Mouse (Mus musculus) embryonic facial prominence, embryonic 14.5 days (tissue): Measurements from ENCODE around the gene Kirrel. TPM values are rescaled to one million over a fixed set of nuclear protein-coding genes. Genes with fewer than 3 reads are reported as not detected.

Experiments
- ATAC-seq: fragments of 200-750 bp; cut with Nextera tagmentation; 2 replicates; pipeline ENCODE4 v1.8.0; 2017; ENCODE audit warnings: low read depth, moderate number of reproducible peaks, moderate TSS enrichment
- DNase-seq: peaks from one replicate; pipeline ENCODE4 v3.0.0-alpha.2; 2015; ENCODE audit warnings: low spot score
- H3K27ac ChIP-seq: fragments of 300-500 bp; sonication (generic); replicated peaks from 2 replicates; pipeline ENCODE4 v1.5.1; 2014; ENCODE audit warnings: low read depth, mild to moderate bottlenecking, low read length, moderate library complexity
- H3K27me3 ChIP-seq: fragments of 300-500 bp; sonication (generic); replicated peaks from 2 replicates; pipeline ENCODE4 v1.6.1; 2014; ENCODE audit warnings: low read length; ENCODE audit not compliant: control insufficient read depth, insufficient read depth
- H3K36me3 ChIP-seq: fragments of 300-500 bp; sonication (generic); 2 replicates; pipeline ENCODE4 v1.6.1; 2014; ENCODE audit warnings: low read length, mixed read lengths; ENCODE audit not compliant: control insufficient read depth, insufficient read depth
- H3K4me1 ChIP-seq: fragments of 300-500 bp; sonication (generic); 2 replicates; pipeline ENCODE4 v1.6.1; 2014; ENCODE audit warnings: antibody characterized with exemption, low read length; ENCODE audit not compliant: control insufficient read depth, insufficient read depth
- H3K4me2 ChIP-seq: fragments of 300-500 bp; sonication (generic); 2 replicates; pipeline ENCODE4 v1.6.1; 2014; ENCODE audit warnings: low read depth, mild to moderate bottlenecking, low read length, moderate library complexity, mixed read lengths
- H3K4me3 ChIP-seq: fragments of 300-500 bp; sonication (generic); 2 replicates; pipeline ENCODE4 v1.5.1; 2014; ENCODE audit warnings: low read depth, mild to moderate bottlenecking, low read length
- H3K9ac ChIP-seq: fragments of 300-500 bp; sonication (generic); 2 replicates; pipeline ENCODE4 v1.6.1; 2014; ENCODE audit warnings: low read depth, mild to moderate bottlenecking, low read length, moderate library complexity, mixed read lengths
- H3K9me3 ChIP-seq: fragments of 300-500 bp; sonication (generic); 2 replicates; pipeline ENCODE4 v1.6.1; 2016; ENCODE audit warnings: low read length; ENCODE audit not compliant: control insufficient read depth
- WGBS: fragments of 180-500 bp; shearing (Covaris S2); extraction: QIAGEN DNeasy Blood & Tissue Kit; methylation state at CpG from one replicate; pipeline ENCODE4 v1.1.7; 2014; 5-methylcytosine and 5-hydroxymethylcytosine counted together
- polyA plus RNA-seq: library from polyadenylated mRNA; unstranded; fragments of >200 nt; fragmentation: Nextera tagmentation; extraction: Ambion mirVana; gene quantifications from 2 replicates; pipeline ENCODE4 v1.2.1, GENCODE M21; 2014

Gene Kirrel
- polyA plus RNA-seq, 1 experiment from 2014 or later: 12.8 TPM

DNA sequence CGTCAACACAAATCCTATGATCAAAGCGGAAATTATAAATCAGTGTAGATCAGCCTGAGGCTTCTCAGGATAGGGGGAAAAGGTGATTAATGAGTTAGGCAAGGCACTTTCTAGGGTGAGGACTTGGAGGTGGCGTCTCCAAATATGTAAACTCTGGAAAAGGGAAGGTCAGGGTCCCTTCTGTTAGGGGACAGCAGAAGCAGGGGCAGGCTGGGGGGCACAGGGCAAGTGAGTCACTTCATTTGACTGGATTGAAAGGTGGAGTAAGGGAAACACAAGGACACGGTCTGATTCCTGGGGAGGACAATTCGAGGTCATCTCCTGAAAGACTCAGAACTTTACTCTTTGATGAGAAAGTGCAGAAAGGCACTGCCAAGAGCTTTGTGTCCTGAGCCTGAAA, 97.6 kb downstream of the Kirrel start:
- 80% methylated on average over 5 of the region's 5 CpGs for WGBS
- H3K9ac ChIP-seq: no peak overlapping the region
- DNase-seq: no peak
- no peak overlapping the region for H3K4me2 ChIP-seq
- H3K36me3 ChIP-seq: peaks cover 29% of the 10 kb centered on the region
- H3K27ac ChIP-seq: no peak overlapping the region
- H3K9me3 ChIP-seq: no peaks in the 10 kb centered on the region
- H3K4me3 ChIP-seq: no peak overlapping the region
- no peak for ATAC-seq
- no peaks in the 10 kb centered on the region for H3K27me3 ChIP-seq
- H3K4me1 ChIP-seq: peaks cover 15% of the 10 kb centered on the region; the same call in 1 of the 2 replicates

DNA sequence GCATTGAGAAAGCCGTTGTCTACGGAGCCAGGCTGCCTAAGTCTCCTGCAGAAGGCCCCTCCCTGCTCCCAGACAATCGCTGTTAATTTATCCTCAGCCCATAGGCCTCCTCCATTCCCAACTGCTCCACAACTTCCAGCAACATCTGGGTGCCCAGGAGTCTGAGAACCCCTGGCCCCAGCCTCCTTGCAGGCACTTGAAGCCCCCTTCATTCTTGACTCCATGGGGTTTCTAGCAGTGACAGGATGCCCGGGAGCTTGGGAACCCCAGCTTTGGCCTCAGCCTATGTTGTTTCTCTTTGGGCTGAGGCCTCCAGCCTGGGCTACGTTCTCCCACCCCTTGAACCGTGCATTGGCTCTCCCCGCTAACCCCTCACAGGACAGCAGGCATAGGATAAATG, 98.4 kb downstream of the Kirrel start:
- ATAC-seq (no peak), DNase-seq (no peak)
- H3K4me2 ChIP-seq: no peak overlapping the region
- no peaks in the 10 kb centered on the region for H3K9me3 ChIP-seq
- no peak overlapping the region for H3K27ac ChIP-seq
- no peak overlapping the region for H3K9ac ChIP-seq
- H3K4me3 ChIP-seq: no peak overlapping the region
- WGBS: 85% methylated on average over 7 of the region's 7 CpGs
- peaks cover 15% of the 10 kb centered on the region; the same call in 1 of the 2 replicates for H3K4me1 ChIP-seq
- peaks cover 22% of the 10 kb centered on the region for H3K36me3 ChIP-seq
- no peaks in the 10 kb centered on the region for H3K27me3 ChIP-seq

DNA sequence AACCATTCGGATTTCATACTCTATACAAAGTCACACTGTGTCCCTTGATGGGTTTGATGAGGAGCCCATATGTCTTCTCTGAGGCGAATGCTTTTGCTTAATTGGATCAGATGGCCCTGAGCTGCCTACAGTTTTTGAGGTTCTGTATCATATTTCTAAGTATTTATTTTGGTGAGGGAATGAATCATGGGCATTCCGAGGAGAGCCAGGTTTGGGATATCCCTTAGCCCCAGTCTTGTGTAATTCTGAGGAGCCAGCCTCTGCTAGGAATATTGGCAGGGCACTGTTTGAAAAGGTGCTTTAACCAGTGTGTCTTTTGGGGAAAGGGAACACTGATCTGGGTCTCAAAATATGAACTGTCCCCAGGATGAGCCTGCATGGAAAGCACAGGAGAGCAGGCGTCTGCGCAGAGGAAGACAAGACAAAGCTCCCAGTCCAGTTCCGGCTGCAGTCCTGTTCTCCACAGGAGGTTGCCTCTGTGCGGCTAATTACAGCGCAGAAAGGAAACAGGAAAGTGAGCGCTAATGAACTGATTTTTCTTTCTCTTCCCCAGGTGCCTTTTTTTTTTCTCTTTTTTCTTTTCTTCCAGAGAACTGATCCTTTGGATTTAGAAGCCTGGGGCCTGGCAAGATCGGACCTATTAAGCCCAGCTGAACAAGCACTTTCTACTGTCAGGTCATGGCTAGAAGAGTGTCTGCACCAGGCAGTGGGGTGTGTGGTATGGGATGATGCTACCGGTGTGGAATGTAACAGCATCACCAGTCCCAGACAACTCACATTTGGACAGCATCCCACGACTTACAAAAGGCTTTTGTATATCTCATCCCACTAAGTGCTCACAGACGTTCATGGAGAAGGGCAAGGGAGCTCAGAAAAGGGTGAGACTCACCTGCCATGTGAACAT, 101.7 kb downstream of the Kirrel start:
- H3K4me2 ChIP-seq: no peak overlapping the region; the same call in 1 of the 2 replicates
- no peak overlapping the region for H3K9ac ChIP-seq
- DNase-seq: peak; percentile 81
- no peak overlapping the region for H3K4me3 ChIP-seq
- H3K36me3 ChIP-seq: no peaks in the 10 kb centered on the region
- 16% methylated on average over 13 of the region's 13 CpGs for whole genome bisulfite sequencing
- no peaks in the 10 kb centered on the region for H3K27me3 ChIP-seq
- peak; percentile 79; the same call in 1 of the 2 replicates for ATAC-seq
- peaks cover 15% of the 10 kb centered on the region; the same call in 1 of the 2 replicates for H3K4me1 ChIP-seq
- no peaks in the 10 kb centered on the region for H3K9me3 ChIP-seq
- H3K27ac ChIP-seq: peak overlapping the region; percentile 52; the same call in 1 of the 2 replicates

DNA sequence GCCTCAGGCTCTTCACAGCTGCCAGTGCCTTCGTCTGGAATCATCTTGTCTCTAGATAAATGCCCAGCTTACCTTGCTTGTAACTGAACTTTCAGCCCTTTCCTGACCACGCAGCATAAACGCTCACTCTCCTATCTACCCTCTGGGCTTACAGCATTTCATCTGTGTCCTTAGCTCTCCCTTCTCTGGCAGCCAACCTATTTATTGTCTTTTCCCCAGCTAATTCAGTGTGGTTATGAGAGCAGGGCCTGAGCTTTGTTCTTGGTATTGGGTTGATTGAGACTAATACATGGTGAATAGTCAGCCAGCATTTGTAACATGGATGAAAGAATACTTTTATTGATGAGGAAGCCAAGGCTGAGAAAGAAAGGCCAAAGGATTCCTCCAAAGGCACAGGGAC, 102.4 kb downstream of the Kirrel start:
- no peak for DNase-seq
- peak overlapping the region; percentile 52; the same call in 1 of the 2 replicates for H3K27ac ChIP-seq
- no peaks in the 10 kb centered on the region for H3K27me3 ChIP-seq
- H3K36me3 ChIP-seq: no peaks in the 10 kb centered on the region
- WGBS: 34% methylated on average over 3 of the region's 3 CpGs
- H3K9ac ChIP-seq: no peak overlapping the region
- no peak overlapping the region for H3K4me3 ChIP-seq
- no peaks in the 10 kb centered on the region for H3K9me3 ChIP-seq
- H3K4me1 ChIP-seq: peaks cover 15% of the 10 kb centered on the region; the same call in 1 of the 2 replicates
- no peak overlapping the region for H3K4me2 ChIP-seq
- ATAC-seq: no peak

DNA sequence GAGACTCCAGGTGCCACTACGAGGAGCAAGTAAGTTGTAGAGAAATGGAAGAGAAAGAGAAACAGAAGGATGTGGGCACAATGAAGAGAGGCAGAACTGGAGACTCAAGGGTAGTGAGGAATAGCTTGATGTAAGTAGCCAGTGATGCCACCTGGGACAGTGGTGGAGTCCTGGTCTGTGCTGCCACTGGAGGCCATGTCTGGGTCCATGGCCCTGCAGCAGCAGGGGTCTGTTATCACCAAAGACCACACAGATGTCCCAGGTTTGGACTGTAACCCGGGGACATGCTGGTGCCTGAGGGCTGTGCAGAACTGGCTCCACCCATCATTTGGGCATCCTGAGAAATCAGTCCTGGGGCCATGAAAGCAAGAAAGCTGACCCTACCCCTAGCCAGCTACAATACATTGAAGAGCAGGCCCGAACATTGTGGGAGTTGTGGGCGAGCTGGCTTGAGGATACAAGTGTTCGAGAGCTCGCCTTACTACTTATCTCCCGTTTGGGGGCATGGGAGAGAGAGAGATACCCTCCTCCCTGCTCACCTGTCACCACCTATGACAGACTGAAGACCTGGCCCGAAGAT, 107.1 kb downstream of the Kirrel start:
- WGBS: 90% methylated on average over 8 of the region's 8 CpGs
- no peaks in the 10 kb centered on the region for H3K27me3 ChIP-seq
- no peak overlapping the region for H3K27ac ChIP-seq
- H3K4me2 ChIP-seq: no peak overlapping the region
- ATAC-seq (no peak), DNase-seq (no peak)
- no peaks in the 10 kb centered on the region for H3K9me3 ChIP-seq
- no peak overlapping the region for H3K4me3 ChIP-seq
- H3K36me3 ChIP-seq: no peaks in the 10 kb centered on the region
- H3K9ac ChIP-seq: no peak overlapping the region
- H3K4me1 ChIP-seq: 0 out of 2 replicates have a peak, but pooled peaks cover under 1% of the 10 kb centered on the region

DNA sequence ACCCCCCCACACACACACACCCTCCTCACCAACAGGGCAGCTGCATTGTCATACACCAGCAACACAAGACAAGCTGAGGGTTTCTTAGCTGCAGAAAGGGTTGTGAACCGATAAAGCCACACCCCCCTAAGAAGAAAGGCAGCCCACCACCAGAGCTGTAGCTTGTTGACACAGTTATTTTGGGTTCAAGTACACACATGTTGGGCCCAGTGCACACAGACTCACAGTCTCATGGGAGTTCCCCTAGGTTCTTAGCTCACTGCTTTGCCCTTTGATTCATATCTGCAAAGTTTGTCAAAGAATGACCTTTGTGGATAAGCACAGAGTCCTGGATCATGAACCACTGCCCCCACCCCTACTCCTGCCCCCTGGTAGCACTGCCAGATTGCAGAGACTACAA, 120.6 kb downstream of the Kirrel start:
- no peak for DNase-seq

DNA sequence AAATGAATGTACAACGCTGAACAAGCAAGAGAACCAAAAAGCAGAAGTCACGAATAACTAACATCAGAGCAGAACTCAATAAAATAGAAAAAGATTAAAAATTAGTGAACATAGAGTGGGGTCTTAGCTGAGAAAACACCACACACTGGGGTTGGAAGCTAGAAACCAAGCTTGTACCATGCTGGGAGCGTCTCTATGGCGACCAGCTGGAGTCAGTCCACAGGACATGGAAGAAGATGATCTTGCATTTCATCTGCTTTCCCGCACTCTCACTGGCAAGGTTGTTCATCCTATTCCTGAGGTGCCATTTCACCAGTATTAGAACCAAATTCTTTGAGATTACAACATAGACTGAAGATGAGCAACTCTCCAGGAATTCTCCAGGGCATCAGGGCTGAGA, 126.7 kb downstream of the Kirrel start:
- WGBS: 83% methylated on average over 5 of the region's 5 CpGs
- Histone ChIP-seq H3K9me3 (no peaks in the 10 kb centered on the region), H3K4me2 (no peak overlapping the region), H3K36me3 (no peaks in the 10 kb centered on the region), H3K9ac (no peak overlapping the region), H3K4me1 (no peaks in the 10 kb centered on the region), H3K4me3 (no peak overlapping the region), H3K27ac (no peak overlapping the region), H3K27me3 (no peaks in the 10 kb centered on the region)
- DNase-seq: no peak
- no peak for ATAC-seq

More for the DNA sequence above, 120.6 kb downstream of the Kirrel start:
- H3K9me3 ChIP-seq: no peaks in the 10 kb centered on the region
- no peaks in the 10 kb centered on the region for H3K36me3 ChIP-seq
- H3K4me3 ChIP-seq: no peak overlapping the region
- WGBS: 67% methylated on average over 1 of the region's 1 CpGs
- ATAC-seq: no peak
- no peak overlapping the region for H3K27ac ChIP-seq
- no peaks in the 10 kb centered on the region for H3K4me1 ChIP-seq
- no peaks in the 10 kb centered on the region for H3K27me3 ChIP-seq
- H3K4me2 ChIP-seq: no peak overlapping the region
- H3K9ac ChIP-seq: no peak overlapping the region

DNA sequence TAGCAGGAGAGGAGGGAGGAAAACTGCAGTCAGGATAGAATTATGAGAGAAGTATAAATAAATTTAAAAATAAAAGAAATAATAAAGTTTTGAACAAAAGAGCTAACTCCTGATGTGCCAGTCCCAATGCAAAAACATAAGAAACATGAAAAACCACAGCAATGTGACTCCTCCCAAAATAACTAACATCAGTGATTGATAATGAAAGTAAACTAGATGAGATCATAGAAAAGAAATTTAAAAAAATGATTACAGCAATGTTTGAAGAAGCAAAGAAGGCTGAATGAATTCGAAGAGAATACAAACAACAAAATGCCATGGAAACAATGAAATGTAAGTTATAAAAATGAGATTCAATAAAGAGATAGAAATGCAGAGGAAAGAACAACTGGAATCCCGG, 132.8 kb downstream of the Kirrel start:
- H3K4me2 ChIP-seq: no peak overlapping the region
- H3K9me3 ChIP-seq: no peaks in the 10 kb centered on the region
- H3K4me3 ChIP-seq: no peak overlapping the region
- no peaks in the 10 kb centered on the region for H3K27me3 ChIP-seq
- H3K4me1 ChIP-seq: no peaks in the 10 kb centered on the region
- ATAC-seq (no peak), DNase-seq (no peak)
- whole genome bisulfite sequencing: 80% methylated on average over 2 of the region's 2 CpGs
- H3K27ac ChIP-seq: no peak overlapping the region
- H3K9ac ChIP-seq: no peak overlapping the region
- no peaks in the 10 kb centered on the region for H3K36me3 ChIP-seq
